Mouse (Mus musculus) gastrocnemius, postnatal 25 days (tissue): Measurements from ENCODE around the gene AF067061. TPM values are rescaled to one million over a fixed set of nuclear protein-coding genes. Genes with fewer than 3 reads are reported as not detected.

ENCODE experiments used
- total RNA-seq, 2 experiments: library from RNA; stranded (reverse); gene quantifications; 1 replicate in 1 of 2; 2 replicates in 1 of 2; pipeline ENCODE4 v1.2.3; 2021

AF067061 gene
- total RNA-seq, 2 experiments from 2014 or later = not detected

Other genes starting within 250 kb of the AF067061 start
- gene Gm36079, start 236.1 kb upstream of the AF067061 start, total RNA-seq = not detected
- under 1 TPM in 1 of 2 experiments, not detected in 1; 0.16 TPM for gene Gm21188, start 210.9 kb upstream of the AF067061 start, total RNA-seq
- not detected for gene Gm20767, start 122.9 kb upstream of the AF067061 start, total RNA-seq
- not detected for gene Gm21818, start 90.7 kb upstream of the AF067061 start, total RNA-seq
- gene Gm21762, start 47.2 kb upstream of the AF067061 start, total RNA-seq = not detected
- gene Gm21731, start 24.0 kb upstream of the AF067061 start, total RNA-seq = not detected
- gene BC147527, start 37.3 kb downstream of the AF067061 start, total RNA-seq = not detected
- not detected for gene Tcstv3, start 53.8 kb downstream of the AF067061 start, total RNA-seq